Mouse (Mus musculus) urinary bladder, adult 18-20 months (tissue): ENCODE results near the gene Gsdmc4.
"Not testable (repeated sequence)": the region's sequence is repeated elsewhere in the genome, so short reads cannot be mapped to it uniquely, and the experiment has no call there.

Experiments used
- DNase-seq, 2 experiments: peaks; one replicate each; pipeline ENCODE4 v3.0.0; 2022; ENCODE audit warnings: low spot score in 2 of 2, mixed read lengths in 2 of 2

Gsdmc4 gene

GRCm38 (mm10) chr15:63912197-63912596, at the start of gene Gsdmc4:
Gsdmc4 (minus strand) TSS chr15:63912297.
- not testable (repeated sequence) for DNase-seq

GRCm38 (mm10) chr15:63960542-63960941, 48.4 kb upstream of the Gsdmc4 start:
- DNase-seq = no peak

GRCm38 (mm10) chr15:63957553-63957952, 45.5 kb upstream of the Gsdmc4 start:
- DNase-seq = no peak

GRCm38 (mm10) chr15:63953256-63953655, 41.2 kb upstream of the Gsdmc4 start:
- no peak for DNase-seq

- no peak for DNase-seq
These were observed 29.1 kb upstream of the Gsdmc4 start for GRCm38 (mm10) chr15:63941221-63941620.

GRCm38 (mm10) chr15:63932656-63933055, 20.6 kb upstream of the Gsdmc4 start:
- DNase-seq = no peak

GRCm38 (mm10) chr15:63931404-63931803, 19.3 kb upstream of the Gsdmc4 start:
- no peak for DNase-seq

GRCm38 (mm10) chr15:63930107-63931041, 18.3 kb upstream of the Gsdmc4 start:
- DNase-seq = no peak

GRCm38 (mm10) chr15:63926201-63926600, 14.1 kb upstream of the Gsdmc4 start:
- no peak for DNase-seq

- no peak for DNase-seq
These were observed 12.4 kb upstream of the Gsdmc4 start for GRCm38 (mm10) chr15:63924484-63924883.

GRCm38 (mm10) chr15:63921618-63922017, 9.5 kb upstream of the Gsdmc4 start:
- not testable (repeated sequence) for DNase-seq

- DNase-seq = not testable (repeated sequence)
These were observed 7.6 kb upstream of the Gsdmc4 start for GRCm38 (mm10) chr15:63919728-63920127.

GRCm38 (mm10) chr15:63916584-63916983, 4.5 kb upstream of the Gsdmc4 start:
- DNase-seq = not testable (repeated sequence)

- DNase-seq = not testable (repeated sequence)
These were observed 2.2 kb downstream of the Gsdmc4 start for GRCm38 (mm10) chr15:63909896-63910295.

GRCm38 (mm10) chr15:63895560-63896353, 16.3 kb downstream of the Gsdmc4 start:
- DNase-seq = peak in 1 of 2 experiments; percentile 23

- DNase-seq = not testable (repeated sequence)
These were observed 23.7 kb downstream of the Gsdmc4 start for GRCm38 (mm10) chr15:63888440-63888839.

GRCm38 (mm10) chr15:63887949-63888348, 24.1 kb downstream of the Gsdmc4 start:
- DNase-seq = not testable (repeated sequence)

- not testable (repeated sequence) for DNase-seq
These were observed 33.6 kb downstream of the Gsdmc4 start, which contains the start of gene Gsdmc3 for GRCm38 (mm10) chr15:63878458-63878857. Gsdmc3 (minus strand) TSS chr15:63878558.

GRCm38 (mm10) chr15:63876160-63876559, 35.9 kb downstream of the Gsdmc4 start:
- not testable (repeated sequence) for DNase-seq

GRCm38 (mm10) chr15:63861965-63862364, 50.1 kb downstream of the Gsdmc4 start:
- DNase-seq = not testable (repeated sequence)
